Mouse (Mus musculus) liver, embryonic 14.5 days (tissue): Measurements from ENCODE around the gene Ctns.

ENCODE experiments used
- CTCF ChIP-seq: IDR thresholded peaks from 2 replicates; pipeline ENCODE4 v1.5.1; 2016; ENCODE audit warnings: antibody characterized with exemption, low read depth, control low read depth
- EP300 ChIP-seq: IDR thresholded peaks from 2 replicates; pipeline ENCODE4 v1.6.1; 2016; ENCODE audit warnings: antibody characterized with exemption, low read depth

DNA sequence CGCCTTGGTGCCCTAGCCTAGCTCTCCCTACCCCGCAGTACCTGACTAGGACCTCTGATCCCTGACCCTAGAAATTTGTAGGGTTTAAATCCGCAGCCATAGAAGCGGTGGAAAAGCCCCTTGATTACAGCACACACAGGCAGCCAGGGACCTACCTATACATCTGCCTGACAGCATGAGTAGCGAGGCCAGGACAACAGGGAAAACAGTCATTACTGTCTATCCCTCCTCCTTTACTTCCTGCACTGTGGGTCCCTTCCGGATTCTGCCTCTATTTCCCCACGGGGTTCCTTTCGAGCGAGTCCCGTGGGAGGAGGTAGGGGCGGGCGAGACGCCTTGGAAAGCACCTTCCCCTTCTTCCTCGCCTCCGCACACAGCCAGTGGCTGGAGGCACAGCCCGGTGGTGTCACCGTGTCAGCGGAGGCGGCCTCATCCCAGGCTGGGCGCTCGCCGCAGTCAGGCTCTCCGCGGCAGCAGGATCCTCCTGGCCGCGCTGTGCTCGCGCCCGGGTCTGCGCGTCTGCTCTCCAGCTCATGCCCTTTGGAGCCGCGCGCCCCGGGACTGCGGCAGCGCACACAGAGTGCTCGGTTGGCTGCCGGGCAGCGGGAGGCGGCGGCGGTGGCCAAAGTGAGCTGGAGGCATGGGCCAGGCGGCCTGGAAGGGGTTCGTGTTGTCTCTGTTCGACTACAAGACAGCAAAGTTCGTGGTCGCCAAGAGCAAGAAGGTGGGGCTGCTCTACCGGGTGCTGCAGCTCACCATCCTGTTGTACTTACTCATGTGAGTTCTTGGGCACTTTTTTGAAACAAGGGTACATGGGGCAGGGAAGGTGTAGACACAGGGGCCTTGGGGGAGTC, 38.7 kb downstream of the Ctns start, which contains the start of gene P2rx5:
- no peak for TF ChIP-seq CTCF
- TF ChIP-seq EP300, result no peak
